Mouse (Mus musculus): ENCODE measurements at regions not wholly inside any gene's neighbourhood (a gene's known extent, or its start where the extent isn't known, plus 50 kb on each side); places are given as distances from the start of the nearest gene placed in this dataset.

GRCm38 (mm10) chr7:69061242-69061641, 312.2 kb upstream of the Arrdc4 start:
- peaks cover 14% of the 10 kb centered on the region for H3K4me1 ChIP-seq (replicated peaks; ENCODE audit: control insufficient read depth, insufficient read depth, low read length)
- no peak overlapping the region for H3K4me2 ChIP-seq (ENCODE audit: low read length)
- no peak overlapping the region for H3K27ac ChIP-seq (ENCODE audit: low read length)
- H3K36me3 ChIP-seq (ENCODE audit: control insufficient read depth, insufficient read depth): no peaks in the 10 kb centered on the region
- 39% methylated on average over 4 of the region's 4 CpGs for whole genome bisulfite sequencing
- no peak overlapping the region for H3K4me3 ChIP-seq (replicated peaks; ENCODE audit: low read length)
- H3K27me3 ChIP-seq (replicated peaks; ENCODE audit: control insufficient read depth, insufficient read depth, low read length): no peaks in the 10 kb centered on the region
- no peak overlapping the region for H3K9ac ChIP-seq (replicated peaks; ENCODE audit: low read depth, low read length)
- H3K9me3 ChIP-seq (ENCODE audit: control insufficient read depth, low read length): no peaks in the 10 kb centered on the region
- ATAC-seq: peak; percentile 83

- Histone ChIP-seq H3K4me1 (replicated peaks; ENCODE audit: control insufficient read depth, insufficient read depth, low read length) (no peaks in the 10 kb centered on the region), H3K36me3 (ENCODE audit: control insufficient read depth, insufficient read depth) (no peaks in the 10 kb centered on the region), H3K9me3 (ENCODE audit: control insufficient read depth, low read length) (no peaks in the 10 kb centered on the region), H3K4me2 (ENCODE audit: low read length) (no peak overlapping the region), H3K4me3 (replicated peaks; ENCODE audit: low read length) (no peak overlapping the region), H3K27ac (ENCODE audit: low read length) (no peak overlapping the region), H3K9ac (replicated peaks; ENCODE audit: low read depth, low read length) (no peak overlapping the region), H3K27me3 (replicated peaks; ENCODE audit: control insufficient read depth, insufficient read depth, low read length) (no peaks in the 10 kb centered on the region)
- no peak for ATAC-seq
- 48% methylated on average over 8 of the region's 8 CpGs for WGBS
Measured at GRCm38 (mm10) chr7:69016575-69016974, 267.5 kb upstream of the Arrdc4 start.

- Histone ChIP-seq H3K9ac (replicated peaks; ENCODE audit: low read depth, low read length) (no peak overlapping the region), H3K4me2 (ENCODE audit: low read length) (no peak overlapping the region), H3K9me3 (ENCODE audit: control insufficient read depth, low read length) (no peaks in the 10 kb centered on the region), H3K36me3 (ENCODE audit: control insufficient read depth, insufficient read depth) (no peaks in the 10 kb centered on the region), H3K4me1 (replicated peaks; ENCODE audit: control insufficient read depth, insufficient read depth, low read length) (no peaks in the 10 kb centered on the region), H3K4me3 (replicated peaks; ENCODE audit: low read length) (no peak overlapping the region), H3K27ac (ENCODE audit: low read length) (no peak overlapping the region), H3K27me3 (replicated peaks; ENCODE audit: control insufficient read depth, insufficient read depth, low read length) (no peaks in the 10 kb centered on the region)
- WGBS: 86% methylated on average over 4 of the region's 4 CpGs
- ATAC-seq: no peak
Measured at GRCm38 (mm10) chr7:69015047-69015446, 266.0 kb upstream of the Arrdc4 start.

- ATAC-seq: no peak
- WGBS: 38% methylated on average over 10 of the region's 10 CpGs
- no peak overlapping the region for H3K4me3 ChIP-seq (replicated peaks; ENCODE audit: low read length)
- no peak overlapping the region for H3K4me2 ChIP-seq (ENCODE audit: low read length)
- no peaks in the 10 kb centered on the region for H3K9me3 ChIP-seq (ENCODE audit: control insufficient read depth, low read length)
- H3K9ac ChIP-seq (replicated peaks; ENCODE audit: low read depth, low read length): no peak overlapping the region
- no peaks in the 10 kb centered on the region for H3K4me1 ChIP-seq (replicated peaks; ENCODE audit: control insufficient read depth, insufficient read depth, low read length)
- no peaks in the 10 kb centered on the region for H3K27me3 ChIP-seq (replicated peaks; ENCODE audit: control insufficient read depth, insufficient read depth, low read length)
- no peak overlapping the region for H3K27ac ChIP-seq (ENCODE audit: low read length)
- H3K36me3 ChIP-seq (ENCODE audit: control insufficient read depth, insufficient read depth): no peaks in the 10 kb centered on the region
Measured at GRCm38 (mm10) chr7:69007237-69007636, 258.2 kb upstream of the Arrdc4 start.

- 86% methylated on average over 4 of the region's 4 CpGs for WGBS
- ATAC-seq: no peak
- Histone ChIP-seq H3K9ac (replicated peaks; ENCODE audit: low read depth, low read length) (no peak overlapping the region), H3K9me3 (ENCODE audit: control insufficient read depth, low read length) (no peaks in the 10 kb centered on the region), H3K4me2 (ENCODE audit: low read length) (no peak overlapping the region), H3K4me1 (replicated peaks; ENCODE audit: control insufficient read depth, insufficient read depth, low read length) (no peaks in the 10 kb centered on the region), H3K36me3 (ENCODE audit: control insufficient read depth, insufficient read depth) (no peaks in the 10 kb centered on the region), H3K27ac (ENCODE audit: low read length) (no peak overlapping the region), H3K4me3 (replicated peaks; ENCODE audit: low read length) (no peak overlapping the region), H3K27me3 (replicated peaks; ENCODE audit: control insufficient read depth, insufficient read depth, low read length) (no peaks in the 10 kb centered on the region)
Measured at GRCm38 (mm10) chr7:68988061-68988460, 239.0 kb upstream of the Arrdc4 start.

GRCm38 (mm10) chr7:68983937-68984336, 234.9 kb upstream of the Arrdc4 start:
- ATAC-seq: 0 out of 2 replicates have a peak, but pooled peaks have one; percentile 3
- no peak overlapping the region for H3K4me3 ChIP-seq (replicated peaks; ENCODE audit: low read length)
- H3K9ac ChIP-seq (replicated peaks; ENCODE audit: low read depth, low read length): no peak overlapping the region
- no peak overlapping the region for H3K27ac ChIP-seq (ENCODE audit: low read length)
- no peaks in the 10 kb centered on the region for H3K27me3 ChIP-seq (replicated peaks; ENCODE audit: control insufficient read depth, insufficient read depth, low read length)
- H3K4me2 ChIP-seq (ENCODE audit: low read length): no peak overlapping the region
- H3K9me3 ChIP-seq (ENCODE audit: control insufficient read depth, low read length): no peaks in the 10 kb centered on the region
- H3K4me1 ChIP-seq (replicated peaks; ENCODE audit: control insufficient read depth, insufficient read depth, low read length): no peaks in the 10 kb centered on the region
- no peaks in the 10 kb centered on the region for H3K36me3 ChIP-seq (ENCODE audit: control insufficient read depth, insufficient read depth)
- WGBS: 19% methylated on average over 1 of the region's 1 CpGs

- H3K4me3 ChIP-seq (replicated peaks; ENCODE audit: low read length): no peak overlapping the region
- peak; percentile 39; the same call in 1 of the 2 replicates for ATAC-seq
- WGBS: 67% methylated on average over 10 of the region's 10 CpGs
- H3K9me3 ChIP-seq (ENCODE audit: control insufficient read depth, low read length): no peaks in the 10 kb centered on the region
- H3K27me3 ChIP-seq (replicated peaks; ENCODE audit: control insufficient read depth, insufficient read depth, low read length): no peaks in the 10 kb centered on the region
- no peak overlapping the region for H3K27ac ChIP-seq (ENCODE audit: low read length)
- no peaks in the 10 kb centered on the region for H3K4me1 ChIP-seq (replicated peaks; ENCODE audit: control insufficient read depth, insufficient read depth, low read length)
- no peak overlapping the region for H3K9ac ChIP-seq (replicated peaks; ENCODE audit: low read depth, low read length)
- H3K4me2 ChIP-seq (ENCODE audit: low read length): no peak overlapping the region
- H3K36me3 ChIP-seq (ENCODE audit: control insufficient read depth, insufficient read depth): no peaks in the 10 kb centered on the region
Measured at GRCm38 (mm10) chr7:68982914-68983502, 234.0 kb upstream of the Arrdc4 start.

- Histone ChIP-seq H3K36me3 (ENCODE audit: control insufficient read depth, insufficient read depth) (no peaks in the 10 kb centered on the region), H3K4me3 (replicated peaks; ENCODE audit: low read length) (no peak overlapping the region), H3K27ac (ENCODE audit: low read length) (no peak overlapping the region), H3K9me3 (ENCODE audit: control insufficient read depth, low read length) (no peaks in the 10 kb centered on the region), H3K27me3 (replicated peaks; ENCODE audit: control insufficient read depth, insufficient read depth, low read length) (no peaks in the 10 kb centered on the region), H3K9ac (replicated peaks; ENCODE audit: low read depth, low read length) (no peak overlapping the region), H3K4me1 (replicated peaks; ENCODE audit: control insufficient read depth, insufficient read depth, low read length) (peaks cover 2% of the 10 kb centered on the region; the same call in 1 of the 2 replicates), H3K4me2 (ENCODE audit: low read length) (no peak overlapping the region)
- ATAC-seq: no peak
- 13% methylated on average over 4 of the region's 4 CpGs for WGBS
Measured at GRCm38 (mm10) chr7:68978576-68978975, 229.5 kb upstream of the Arrdc4 start.

- peak; percentile 84 for ATAC-seq
- H3K36me3 ChIP-seq (ENCODE audit: control insufficient read depth, insufficient read depth): no peaks in the 10 kb centered on the region
- no peak overlapping the region for H3K4me3 ChIP-seq (replicated peaks; ENCODE audit: low read length)
- no peaks in the 10 kb centered on the region for H3K27me3 ChIP-seq (replicated peaks; ENCODE audit: control insufficient read depth, insufficient read depth, low read length)
- H3K9ac ChIP-seq (replicated peaks; ENCODE audit: low read depth, low read length): no peak overlapping the region
- H3K4me2 ChIP-seq (ENCODE audit: low read length): no peak overlapping the region
- no peak overlapping the region for H3K27ac ChIP-seq (ENCODE audit: low read length)
- 56% methylated on average over 7 of the region's 7 CpGs for WGBS
- H3K4me1 ChIP-seq (replicated peaks; ENCODE audit: control insufficient read depth, insufficient read depth, low read length): peaks cover 2% of the 10 kb centered on the region; the same call in 1 of the 2 replicates
- no peaks in the 10 kb centered on the region for H3K9me3 ChIP-seq (ENCODE audit: control insufficient read depth, low read length)
Measured at GRCm38 (mm10) chr7:68976813-68977752, 228.0 kb upstream of the Arrdc4 start.

All from forebrain, embryonic 16.5 days (tissue).